Mouse (Mus musculus): ENCODE data around the gene Adam15.

DNA sequence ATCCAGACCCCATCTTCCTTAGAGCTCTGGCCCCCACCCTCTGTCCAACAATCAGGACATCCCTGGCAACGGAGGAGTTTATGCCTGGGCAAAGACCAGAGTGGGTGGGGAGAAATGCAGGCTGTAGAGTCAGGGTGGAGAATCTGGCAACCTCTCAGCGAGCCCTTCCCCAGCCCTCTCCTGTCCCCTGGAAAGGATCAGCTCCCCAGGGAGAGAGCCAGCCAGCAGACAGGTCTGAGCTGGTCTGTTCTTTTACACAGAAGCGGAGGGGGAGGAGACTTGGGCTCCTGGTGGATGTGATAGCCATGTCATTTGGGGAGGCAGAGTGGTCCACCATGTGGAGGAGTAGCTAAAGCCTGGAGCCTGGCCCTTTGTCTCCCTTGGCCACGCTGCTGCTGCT is 21.2 kb downstream of the Adam15 start:
- TF ChIP-seq POLR2A (IDR thresholded peaks at IDR 0.05; ENCODE audit: low read depth, low read length) = no peak
- no peak for TF ChIP-seq CTCF (IDR thresholded peaks at IDR 0.05; ENCODE audit: borderline replicate concordance, insufficient read depth, low read length)

All from embryonic fibroblast, embryonic 13.5 days (primary cell).